Mouse (Mus musculus): ENCODE data around the gene Gm14435. TPM values are rescaled to one million over a fixed set of nuclear protein-coding genes. Genes with fewer than 3 reads are reported as not detected.

Gm14435 gene
- 1 to 10 TPM; 6.2 to 8.3 TPM for polyA plus RNA-seq (2017; shearing (Covaris generic))

DNA sequence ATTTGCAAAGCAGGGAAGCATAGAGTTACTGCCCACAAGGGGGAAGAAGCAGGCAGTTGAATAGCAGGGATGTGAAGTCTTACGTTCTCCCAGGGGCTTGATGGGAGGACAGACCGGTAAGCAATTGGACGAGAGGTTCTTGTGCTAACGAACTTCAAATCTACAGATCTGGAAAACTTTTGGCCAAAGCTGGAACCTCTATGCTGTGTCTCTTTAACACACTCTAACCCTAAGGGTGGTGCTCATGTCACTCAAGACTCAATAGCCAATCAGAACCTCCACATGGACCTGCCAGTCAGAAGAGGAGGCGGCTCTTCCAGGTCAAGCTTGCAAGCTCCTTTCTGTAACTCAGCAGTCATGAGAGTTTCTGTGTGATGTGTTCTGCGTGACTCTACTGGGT lies at the start of gene Gm14435:
Gene Gm14435, plus strand, starts transcription at position 301 of the 400 bp plus-strand sequence.

Other genes starting within 250 kb of the Gm14435 start
- 1 to 10 TPM; 6.9 to 7.2 TPM for gene 2210418O10Rik, start 197.0 kb upstream of the Gm14435 start, polyA plus RNA-seq (2017; shearing (Covaris generic))
- gene Gm11009, start 104.1 kb upstream of the Gm14435 start, polyA plus RNA-seq (2017; shearing (Covaris generic)) = not detected
- gene Gm14434, start 63.2 kb downstream of the Gm14435 start, polyA plus RNA-seq (2017; shearing (Covaris generic)) = 1 to 10 TPM in 1 of 2 experiments, not detected in 1; 2.6 TPM
- not detected for gene Zfp967, start 97.5 kb downstream of the Gm14435 start, polyA plus RNA-seq (2017; shearing (Covaris generic))
- 1 to 10 TPM; 4.1 to 7.8 TPM for gene Gm14308, start 212.8 kb downstream of the Gm14435 start, polyA plus RNA-seq (2017; shearing (Covaris generic))
- gene Zfp973, start 246.9 kb downstream of the Gm14435 start, polyA plus RNA-seq (2017; shearing (Covaris generic)) = 10 to 100 TPM in 1 of 2 experiments, 1 to 10 TPM in 1; 5.1 to 11.2 TPM

Data from inflammation-experienced regulatory T-cells (primary cell).